Mouse (Mus musculus): Measurements from ENCODE around the gene Mep1a. TPM values are rescaled to one million over a fixed set of nuclear protein-coding genes. Genes with fewer than 3 reads are reported as not detected.

Mep1a gene
- polyA plus RNA-seq (2012; rRNA removed): 0.04 and 0.08 TPM in 2 replicates

DNA sequence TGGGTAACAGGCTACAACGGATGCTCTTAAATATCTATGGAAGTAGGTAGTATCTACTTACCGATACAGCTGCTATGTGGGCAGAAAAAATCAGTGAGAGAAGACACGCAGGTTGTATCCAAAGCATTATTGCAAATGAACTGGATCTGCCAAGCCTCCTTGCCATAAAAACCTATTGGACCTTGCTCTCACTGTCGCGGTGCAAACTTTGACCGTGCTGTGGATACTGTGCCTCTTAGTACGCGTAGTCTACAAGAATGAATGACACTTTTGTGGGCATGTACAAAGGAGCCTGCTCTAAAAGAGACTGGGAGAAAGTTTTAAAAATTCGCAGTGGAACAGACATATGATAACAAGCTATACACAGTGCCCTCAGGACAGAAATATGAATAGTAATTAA is at the start of gene Mep1a:
Gene Mep1a, minus strand, starts transcription at position 221 of the 400 bp plus-strand sequence.

GRCm38 (mm10) chr17:43543539-43543938 is 40.9 kb upstream of the Mep1a start, which contains the start of gene Ankrd66:
Gene Ankrd66, minus strand, starts transcription at chr17:43543639.

Other genes with a start within 250 kb of the Mep1a start
- 0.03 TPM in 1 of 2 replicates, not detected in the other for gene Adgrf1, start 232.5 kb downstream of the Mep1a start, polyA plus RNA-seq (2012; rRNA removed)
- 8.6 and 9.2 TPM in 2 replicates for gene Adgrf5, start 142.4 kb downstream of the Mep1a start, polyA plus RNA-seq (2012; rRNA removed)
- 0.86 and 1.0 TPM in 2 replicates for gene Ankrd66, start 40.8 kb upstream of the Mep1a start, polyA plus RNA-seq (2012; rRNA removed)
- 8.8 and 12.9 TPM in 2 replicates for gene Pla2g7, start 65.3 kb upstream of the Mep1a start, polyA plus RNA-seq (2012; rRNA removed)
- gene Tdrd6, start 127.5 kb upstream of the Mep1a start, polyA plus RNA-seq (2012; rRNA removed): 0.86 and 1.1 TPM in 2 replicates
- gene Slc25a27, start 164.4 kb upstream of the Mep1a start, polyA plus RNA-seq (2012; rRNA removed): 71.5 and 75.9 TPM in 2 replicates
- 5.7 and 6.6 TPM in 2 replicates for gene Cyp39a1, start 164.6 kb upstream of the Mep1a start, polyA plus RNA-seq (2012; rRNA removed)